Mouse (Mus musculus) spleen, postnatal 10 days (tissue): Measurements from ENCODE around the gene Rwdd4a.

Source experiments
- DNase-seq, 2 experiments: peaks; one replicate each; pipeline ENCODE4 v3.0.0; 2021 to 2022; ENCODE audit warnings: low spot score in 2 of 2

Rwdd4a gene

GRCm38 (mm10) chr8:47581454-47581853, 48.0 kb downstream of the Rwdd4a start:
- DNase-seq = no peak

GRCm38 (mm10) chr8:47588616-47589015, 55.2 kb downstream of the Rwdd4a start:
- no peak for DNase-seq

- DNase-seq = no peak
Measured at GRCm38 (mm10) chr8:47590400-47590799, 56.9 kb downstream of the Rwdd4a start.

GRCm38 (mm10) chr8:47600664-47601063, 67.2 kb downstream of the Rwdd4a start:
- no peak for DNase-seq
